Mouse (Mus musculus) macrophage (primary cell): ENCODE data around the gene Gm21188. TPM values are rescaled to one million over a fixed set of nuclear protein-coding genes. Genes with fewer than 3 reads are reported as not detected.
"Not testable (repeated sequence)": the region's sequence is repeated elsewhere in the genome, so short reads cannot be mapped to it uniquely, and the experiment has no call there.

Experiments
- H3K27ac ChIP-seq: fragments of 350-480 bp; formaldehyde crosslinking; 2 replicates; pipeline ENCODE4 v1.9.0; 2021
- H3K36me3 ChIP-seq: fragments of 350-480 bp; formaldehyde crosslinking; 2 replicates; pipeline ENCODE4 v1.9.0; 2021; ENCODE audit errors: inconsistent target
- H3K4me3 ChIP-seq: fragments of 350-480 bp; formaldehyde crosslinking; 2 replicates; pipeline ENCODE4 v1.9.0; 2021; ENCODE audit errors: inconsistent target
- H3K79me2 ChIP-seq: fragments of 350-480 bp; formaldehyde crosslinking; 2 replicates; pipeline ENCODE4 v1.9.0; 2021; ENCODE audit errors: inconsistent target
- WGBS: methylation state at CpG from one replicate; pipeline ENCODE4 v1.1.7; 2026; ENCODE audit warnings: inconsistent platforms; ENCODE audit not compliant: missing documents; 5-methylcytosine and 5-hydroxymethylcytosine counted together
- polyA plus RNA-seq: library from polyadenylated mRNA; stranded (reverse); fragments of 250-400 nt; gene quantifications from 3 replicates; pipeline ENCODE4 v1.2.4, GENCODE M21; 2018; ENCODE audit warnings: inconsistent platforms

Gene Gm21188
- polyA plus RNA-seq, 1 experiment from 2014 or later, result 309 TPM

DNA sequence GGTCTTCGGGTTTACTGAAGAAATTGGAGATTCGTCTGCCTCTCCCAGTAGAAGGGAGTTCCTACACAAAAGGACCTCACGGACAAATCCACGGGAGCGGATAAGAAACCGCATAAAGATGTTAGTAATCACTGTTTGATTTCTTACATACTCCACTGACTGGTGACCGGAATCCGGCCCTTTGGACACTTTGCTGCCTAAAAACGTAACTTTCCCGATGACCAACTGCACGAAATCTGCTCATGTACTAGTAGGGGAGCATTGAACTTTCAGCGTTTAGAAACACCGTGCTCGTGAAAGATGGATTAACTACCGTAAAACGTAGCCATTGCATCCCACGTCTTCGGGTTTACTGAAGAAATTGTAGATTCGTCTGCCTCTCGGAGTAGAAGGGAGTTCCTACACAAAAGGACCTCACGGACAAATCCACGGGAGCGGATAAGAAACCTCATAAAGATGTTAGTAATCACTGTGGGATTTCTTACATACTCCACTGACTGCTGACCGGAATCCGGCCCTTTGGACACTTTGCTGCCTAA is 15.3 kb downstream of the Gm21188 start:
- H3K36me3 ChIP-seq, H3K79me2 ChIP-seq, H3K4me3 ChIP-seq, H3K27ac ChIP-seq: not testable (repeated sequence)
- 5% methylated on average over 14 of the region's 25 CpGs for WGBS

DNA sequence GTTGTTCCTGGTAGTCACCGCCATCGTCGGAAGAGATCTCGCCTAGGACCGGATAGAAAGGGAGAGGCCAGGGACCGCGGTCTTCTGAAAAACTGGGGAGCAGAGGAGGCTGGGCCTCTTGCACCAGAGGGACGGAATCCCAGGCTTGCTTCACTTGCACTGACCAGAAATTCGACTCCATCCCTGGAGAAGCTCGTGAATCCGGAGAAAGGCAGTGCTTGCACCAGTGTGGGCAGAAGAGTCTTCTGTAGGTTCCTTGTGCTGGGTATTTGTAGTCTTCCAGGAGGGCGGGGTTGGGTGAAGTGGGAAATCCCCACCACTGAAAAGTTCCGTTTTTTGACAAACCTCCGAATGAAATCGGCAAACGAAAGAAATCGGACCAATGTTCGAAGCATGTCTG is 16.8 kb downstream of the Gm21188 start:
- WGBS, result no CpG with 5 or more reads among the region's 18 CpGs
- H3K27ac ChIP-seq, H3K4me3 ChIP-seq, H3K36me3 ChIP-seq, H3K79me2 ChIP-seq: not testable (repeated sequence)

DNA sequence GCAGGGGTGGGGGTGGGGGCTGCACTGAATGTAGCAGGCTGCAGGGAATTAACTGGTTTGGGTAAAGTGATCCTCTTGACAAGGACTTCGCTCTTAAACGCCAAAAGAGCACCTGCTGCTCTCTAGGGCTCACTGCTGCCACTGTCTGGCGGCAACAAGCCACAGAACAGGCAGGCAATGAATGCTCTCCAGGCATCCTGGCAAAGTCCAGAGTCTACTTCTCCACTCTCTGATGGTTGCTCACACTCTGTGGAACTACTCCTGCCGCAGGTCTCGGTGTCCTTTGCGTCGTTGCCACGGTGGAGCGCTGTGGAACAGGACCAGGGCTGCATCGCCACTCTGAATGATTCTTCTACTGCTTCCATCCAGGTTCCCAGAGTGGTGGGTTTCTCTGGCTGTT is 17.4 kb downstream of the Gm21188 start:
- not testable (repeated sequence) for H3K36me3 ChIP-seq, H3K4me3 ChIP-seq, H3K27ac ChIP-seq, H3K79me2 ChIP-seq
- WGBS, result no CpG with 5 or more reads among the region's 10 CpGs

DNA sequence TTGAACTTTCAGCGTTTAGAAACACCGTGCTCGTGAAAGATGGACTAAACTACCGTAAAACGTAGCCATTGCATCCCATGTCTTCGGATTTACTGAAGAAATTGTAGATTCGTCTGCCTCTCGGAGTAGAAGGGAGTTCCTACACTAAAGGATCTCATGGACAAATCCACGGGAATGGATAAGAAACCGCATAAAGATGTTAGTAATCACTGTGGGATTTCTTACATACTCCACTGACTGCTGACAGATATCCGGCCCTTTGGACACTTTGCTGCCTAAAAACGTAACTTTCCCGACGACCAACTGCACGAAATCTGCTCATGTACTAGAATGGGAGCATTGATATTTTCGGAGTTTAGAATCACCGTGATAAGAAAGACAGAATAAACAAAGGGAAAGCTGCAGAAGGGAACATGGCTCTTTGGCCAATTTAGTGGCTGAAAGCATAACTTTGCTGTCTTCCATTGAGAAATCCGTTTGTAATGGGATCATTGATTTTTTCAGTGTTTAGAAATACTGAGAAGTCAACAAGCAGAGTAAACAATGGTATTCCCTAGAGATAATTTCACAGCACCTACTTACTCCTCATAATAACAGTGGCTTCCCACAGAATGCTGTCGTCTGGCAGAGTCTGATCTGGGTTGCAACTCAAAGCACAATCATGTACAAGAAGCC is 18.3 kb downstream of the Gm21188 start:
- H3K27ac ChIP-seq, result not testable (repeated sequence)

DNA sequence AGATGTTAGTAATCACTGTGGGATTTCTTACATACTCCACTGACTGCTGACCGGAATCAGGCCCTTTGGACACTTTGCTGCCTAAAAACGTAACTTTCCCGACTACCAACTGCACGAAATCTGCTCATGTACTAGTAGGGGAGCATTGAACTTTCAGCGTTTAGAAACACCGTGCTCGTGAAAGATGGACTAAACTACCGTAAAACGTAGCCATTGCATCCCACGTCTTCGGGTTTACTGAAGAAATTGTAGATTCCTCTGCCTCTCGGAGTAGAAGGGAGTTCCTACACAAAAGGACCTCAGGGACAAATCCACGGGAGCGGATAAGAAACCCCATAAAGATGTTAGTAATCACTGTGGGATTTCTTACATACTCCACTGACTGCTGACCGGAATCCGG is 20.3 kb downstream of the Gm21188 start:
- H3K27ac ChIP-seq, H3K79me2 ChIP-seq, H3K4me3 ChIP-seq, H3K36me3 ChIP-seq: not testable (repeated sequence)
- 0% methylated on average over 1 of the region's 16 CpGs for WGBS

More for the DNA sequence above, 18.3 kb downstream of the Gm21188 start:
- not testable (repeated sequence) for H3K4me3 ChIP-seq, H3K79me2 ChIP-seq, H3K36me3 ChIP-seq
- WGBS, result 15% methylated on average over 9 of the region's 19 CpGs

DNA sequence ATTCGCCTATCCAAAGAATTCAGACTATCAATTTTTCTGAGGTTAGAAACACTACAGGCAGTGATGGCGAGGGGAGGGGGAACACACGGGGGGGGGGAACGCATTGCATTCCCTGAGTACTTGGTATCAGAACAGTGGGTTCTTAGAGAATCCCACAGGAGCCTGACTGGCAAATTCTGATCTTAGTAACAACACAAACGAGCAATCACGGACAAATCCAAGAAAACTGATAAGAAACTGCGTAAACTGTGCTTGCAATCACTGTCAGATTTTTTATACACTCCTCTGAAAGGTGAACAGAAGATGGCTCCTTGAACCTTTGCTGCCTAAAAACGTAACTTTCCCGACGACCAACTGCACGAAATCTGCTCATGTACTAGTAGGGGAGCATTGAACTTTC is 24.6 kb downstream of the Gm21188 start:
- H3K36me3 ChIP-seq, result not testable (repeated sequence)
- 6% methylated on average over 3 of the region's 11 CpGs for WGBS

DNA sequence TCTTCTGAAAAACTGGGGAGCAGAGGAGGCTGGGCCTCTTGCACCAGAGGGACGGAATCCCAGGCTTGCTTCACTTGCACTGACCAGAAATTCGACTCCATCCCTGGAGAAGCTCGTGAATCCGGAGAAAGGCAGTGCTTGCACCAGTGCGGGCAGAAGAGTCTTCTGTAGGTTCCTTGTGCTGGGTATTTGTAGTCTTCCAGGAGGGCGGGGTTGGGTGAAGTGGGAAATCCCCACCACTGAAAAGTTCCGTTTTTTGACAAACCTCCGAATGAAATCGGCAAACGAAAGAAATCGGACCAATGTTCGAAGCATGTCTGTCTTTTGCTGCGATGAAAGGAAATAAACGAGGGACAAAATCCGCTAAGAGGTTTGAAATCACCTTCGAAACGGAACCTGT is 25.1 kb downstream of the Gm21188 start, which contains the start of gene Gm36079:
Gene Gm36079, minus strand, starts transcription at position 101 of the 400 bp plus-strand sequence.
- not testable (repeated sequence) for H3K27ac ChIP-seq, H3K36me3 ChIP-seq, H3K4me3 ChIP-seq, H3K79me2 ChIP-seq
- WGBS, result no CpG with 5 or more reads among the region's 17 CpGs

More for the DNA sequence above, 24.6 kb downstream of the Gm21188 start:
- not testable (repeated sequence) for H3K4me3 ChIP-seq, H3K79me2 ChIP-seq, H3K27ac ChIP-seq

DNA sequence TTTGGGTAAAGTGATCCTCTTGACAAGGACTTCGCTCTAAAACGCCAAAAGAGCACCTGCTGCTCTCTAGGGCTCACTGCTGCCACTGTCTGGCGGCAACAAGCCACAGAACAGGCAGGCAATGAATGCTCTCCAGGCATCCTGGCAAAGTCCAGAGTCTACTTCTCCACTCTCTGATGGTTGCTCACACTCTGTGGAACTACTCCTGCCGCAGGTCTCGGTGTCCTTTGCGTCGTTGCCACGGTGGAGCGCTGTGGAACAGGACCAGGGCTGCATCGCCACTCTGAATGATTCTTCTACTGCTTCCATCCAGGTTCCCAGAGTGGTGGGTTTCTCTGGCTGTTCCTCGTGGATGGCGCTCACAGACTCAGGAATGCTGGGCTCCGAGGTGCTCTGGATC is 25.6 kb downstream of the Gm21188 start:
- H3K79me2 ChIP-seq, H3K27ac ChIP-seq, H3K36me3 ChIP-seq, H3K4me3 ChIP-seq: not testable (repeated sequence)
- no CpG with 5 or more reads among the region's 13 CpGs for WGBS

DNA sequence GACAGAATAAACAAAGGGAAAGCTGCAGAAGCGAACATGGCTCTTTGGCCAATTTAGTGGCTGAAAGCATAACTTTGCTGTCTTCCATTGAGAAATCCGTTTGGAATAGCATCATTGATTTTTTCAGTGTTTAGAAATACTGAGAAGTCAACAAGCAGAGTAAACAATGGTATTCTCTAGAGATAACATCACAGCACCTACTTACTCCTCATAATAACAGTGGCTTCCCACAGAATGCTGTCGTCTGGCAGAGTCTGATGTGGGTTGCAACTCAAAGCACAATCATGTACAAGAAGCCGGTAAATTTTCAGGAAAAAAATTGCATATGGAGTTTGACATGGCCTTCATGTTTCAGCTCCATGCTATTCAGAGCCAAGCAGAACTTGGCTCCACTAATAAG is 26.4 kb downstream of the Gm21188 start:
- H3K36me3 ChIP-seq, H3K4me3 ChIP-seq, H3K27ac ChIP-seq, H3K79me2 ChIP-seq: not testable (repeated sequence)
- 15% methylated on average over 4 of the region's 4 CpGs for WGBS

DNA sequence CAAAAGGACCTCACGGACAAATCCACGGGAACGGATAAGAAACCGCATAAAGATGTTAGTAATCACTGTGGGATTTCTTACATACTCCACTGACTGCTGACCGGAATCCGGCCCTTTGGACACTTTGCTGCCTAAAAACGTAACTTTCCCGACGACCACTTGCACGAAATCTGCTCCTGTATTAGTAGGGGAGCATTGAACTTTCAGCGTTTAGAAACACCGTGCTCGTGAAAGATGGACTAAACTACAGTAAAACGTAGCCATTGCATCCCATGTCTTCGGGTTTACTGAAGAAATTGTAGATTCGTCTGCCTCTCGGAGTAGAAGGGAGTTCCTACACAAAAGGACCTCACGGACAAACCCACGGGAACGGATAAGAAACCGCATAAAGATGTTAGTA is 27.0 kb downstream of the Gm21188 start:
- not testable (repeated sequence) for H3K27ac ChIP-seq, H3K36me3 ChIP-seq, H3K4me3 ChIP-seq, H3K79me2 ChIP-seq
- 7% methylated on average over 8 of the region's 21 CpGs for WGBS

DNA sequence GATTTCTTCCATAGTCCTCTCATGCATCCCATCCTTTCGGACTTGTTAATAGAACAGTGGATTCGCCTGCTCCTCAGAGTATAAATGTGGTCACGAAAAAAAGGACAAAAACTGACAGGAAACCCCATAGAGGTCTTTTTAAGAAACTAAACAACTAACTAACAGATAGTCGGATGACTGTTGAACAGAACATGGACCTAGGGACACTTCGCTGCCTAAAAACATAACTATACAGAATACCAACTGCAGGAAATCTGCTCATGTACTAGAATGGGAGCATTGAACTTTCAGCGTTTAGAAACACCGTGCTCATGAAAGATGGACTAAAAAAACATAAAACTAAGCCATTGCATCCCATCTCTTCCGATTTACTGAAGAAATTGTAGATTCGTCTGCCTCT is 27.4 kb downstream of the Gm21188 start:
- not testable (repeated sequence) for H3K4me3 ChIP-seq, H3K27ac ChIP-seq, H3K79me2 ChIP-seq, H3K36me3 ChIP-seq
- WGBS, result 43% methylated on average over 8 of the region's 9 CpGs

DNA sequence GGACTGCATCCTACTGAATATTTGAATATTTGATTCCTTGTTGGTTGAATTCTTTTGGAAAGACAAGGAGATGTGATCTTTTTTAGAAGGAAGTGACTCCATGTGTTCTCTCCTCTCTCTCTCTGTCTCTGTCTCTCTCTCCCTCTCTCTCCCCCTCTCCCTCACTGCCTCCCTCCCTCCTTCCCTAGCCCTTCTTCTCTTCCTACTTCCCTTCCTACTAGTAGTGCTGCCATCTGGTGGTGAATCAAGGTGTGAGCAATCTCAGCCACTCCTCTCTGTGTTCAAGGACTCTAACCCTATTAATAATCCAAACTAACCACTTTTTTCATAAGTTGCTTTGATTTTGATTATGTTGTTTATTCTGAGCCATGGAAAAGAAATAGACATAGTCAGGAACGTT is 30.5 kb downstream of the Gm21188 start:
- not testable (repeated sequence) for H3K27ac ChIP-seq, H3K4me3 ChIP-seq, H3K36me3 ChIP-seq, H3K79me2 ChIP-seq
- no CpG with 5 or more reads among the region's 1 CpGs for WGBS

DNA sequence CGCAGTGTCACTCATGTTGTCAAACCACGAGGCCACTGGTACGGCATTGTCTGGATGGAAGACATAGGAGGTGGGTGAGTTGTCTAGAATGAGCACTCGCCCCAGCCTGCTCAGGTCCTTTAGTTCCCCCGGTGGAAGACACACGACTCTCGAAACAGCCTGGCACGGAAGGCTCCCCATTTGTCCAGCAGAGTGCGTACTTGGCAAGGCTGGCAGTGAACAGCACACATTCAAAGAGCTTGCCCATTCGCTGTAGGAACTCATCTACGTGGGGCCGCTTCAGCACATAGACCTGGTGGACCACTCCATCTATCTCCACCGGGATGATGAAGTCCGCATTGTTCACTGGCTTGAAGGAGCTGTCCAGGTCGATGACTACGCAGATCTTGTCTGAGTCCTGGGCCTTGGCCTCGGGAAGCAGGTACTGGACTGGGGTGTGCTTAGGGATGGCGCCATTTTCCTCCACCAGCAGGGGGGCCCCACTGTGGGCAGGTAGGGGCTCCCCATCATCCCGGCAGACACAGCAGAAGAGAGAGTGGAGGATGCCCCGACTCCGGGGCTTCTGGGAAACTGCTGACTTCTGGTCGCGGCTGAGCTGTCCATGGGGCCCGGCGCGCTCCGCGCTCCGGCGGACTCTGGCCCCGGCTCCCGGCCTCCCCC is 36.5 kb downstream of the Gm21188 start:
- 7% methylated on average over 5 of the region's 32 CpGs for WGBS
- not testable (repeated sequence) for H3K4me3 ChIP-seq, H3K27ac ChIP-seq, H3K79me2 ChIP-seq, H3K36me3 ChIP-seq

DNA sequence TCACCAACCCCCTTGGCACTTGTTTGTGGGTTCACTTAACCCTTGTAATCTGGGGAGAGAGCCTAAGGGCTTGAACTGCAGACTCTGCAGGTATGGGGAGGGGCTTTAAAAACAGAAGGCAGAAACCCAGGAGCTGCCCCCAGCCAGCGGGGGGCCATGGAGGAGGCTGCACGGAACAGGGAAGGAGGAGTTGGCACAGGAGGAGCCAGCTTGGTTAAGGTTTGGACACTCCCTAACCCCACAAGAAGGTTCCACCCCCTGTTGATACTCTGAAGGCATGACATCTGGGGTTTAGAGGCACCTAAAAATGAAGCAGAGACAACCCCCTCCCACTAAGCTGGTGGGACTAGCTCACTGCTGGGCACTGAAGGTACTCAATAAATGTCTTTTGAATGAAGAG is 38.0 kb downstream of the Gm21188 start:
- no CpG with 5 or more reads among the region's 2 CpGs for WGBS

DNA sequence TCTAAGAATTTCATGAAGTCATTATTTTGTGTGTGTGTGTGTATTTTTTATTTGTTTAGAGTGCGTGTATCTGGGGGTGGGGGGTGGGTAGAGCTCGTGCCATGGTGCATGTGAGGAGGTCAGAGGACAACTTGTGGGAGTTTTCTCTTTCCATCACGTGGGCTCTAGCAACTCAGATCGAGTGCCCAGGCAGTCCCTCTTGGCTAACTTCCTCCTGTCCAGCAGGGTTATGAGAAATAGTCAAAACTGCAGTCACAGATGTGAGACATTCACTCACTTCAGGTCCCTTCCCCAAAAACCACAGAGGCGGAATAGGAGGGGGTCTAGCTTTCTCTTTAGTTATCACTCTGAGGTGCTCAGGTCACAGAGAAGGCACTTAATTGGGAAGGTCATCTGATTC is 38.5 kb downstream of the Gm21188 start:
- not testable (repeated sequence) for H3K4me3 ChIP-seq, H3K79me2 ChIP-seq, H3K36me3 ChIP-seq, H3K27ac ChIP-seq
- WGBS, result no CpG with 5 or more reads among the region's 5 CpGs

More for the DNA sequence above, 38.0 kb downstream of the Gm21188 start:
- H3K4me3 ChIP-seq, H3K27ac ChIP-seq, H3K79me2 ChIP-seq, H3K36me3 ChIP-seq: not testable (repeated sequence)

DNA sequence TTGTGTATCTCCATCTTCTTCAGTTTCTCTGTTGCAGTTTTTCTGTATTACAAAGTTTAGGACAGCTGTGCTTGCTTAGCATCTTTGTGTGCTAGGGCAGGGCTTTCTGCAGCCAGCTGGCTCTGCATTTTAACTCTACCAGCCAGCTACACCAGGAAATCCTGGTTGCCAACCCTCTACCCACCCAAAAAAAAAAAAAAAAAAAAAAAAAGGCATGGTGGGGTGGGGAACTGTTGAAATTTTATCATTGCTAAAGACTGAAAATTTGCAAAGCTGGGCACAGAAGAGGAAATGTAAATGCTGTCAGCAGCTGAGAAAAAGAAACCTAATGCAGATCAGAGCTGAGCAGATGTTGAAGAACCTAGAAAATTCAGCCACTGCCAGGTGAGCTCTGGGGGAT is 41.9 kb downstream of the Gm21188 start:
- not testable (repeated sequence) for H3K79me2 ChIP-seq, H3K4me3 ChIP-seq, H3K36me3 ChIP-seq, H3K27ac ChIP-seq
